ENCODE assay signal across 8 mouse cellular contexts in the genomic region with DNA sequence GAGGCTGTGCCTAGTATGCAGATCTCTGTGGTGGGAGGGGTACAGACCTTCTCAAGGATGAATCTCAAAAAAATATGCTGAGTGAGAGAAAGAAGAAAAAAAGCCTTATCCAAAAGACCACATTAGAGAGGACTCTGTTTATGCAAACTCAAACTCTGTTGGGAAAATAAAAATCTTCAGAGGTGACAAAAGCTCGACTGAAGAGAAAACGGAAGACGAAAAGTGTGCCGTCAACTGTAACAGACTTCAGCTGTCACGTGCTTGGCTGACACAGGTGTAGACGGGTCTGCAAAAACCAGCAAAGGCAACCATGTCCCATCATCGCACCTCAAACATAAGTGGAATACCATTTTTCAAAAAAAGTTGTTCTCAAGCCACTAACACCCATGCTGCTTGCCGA. TPM values are rescaled to one million over a fixed set of nuclear protein-coding genes. Genes with fewer than 3 reads are reported as not detected.
DNase-seq lines count a peak whose midpoint lies in the region; ATAC-seq and TF ChIP-seq lines count a peak whose summit lies in the region.

No protein-coding gene starts in this region.

- DNase-seq in A20 (ENCODE audit: low read depth, low spot score): peak; percentile 78
- no peak for DNase-seq in forebrain, postnatal 0 days
- no peak for DNase-seq in midbrain, embryonic 11.5 days (ENCODE audit: low spot score, missing footprints)
- no peak for DNase-seq in c-Kit-positive CD71-positive TER-119-positive erythroid progenitor cells, embryonic 14.5 days (ENCODE audit: low spot score)
- no peak for DNase-seq in ovary, adult 18-20 months (ENCODE audit: low spot score)
- no peak for DNase-seq in urinary bladder, postnatal 4 days (ENCODE audit: low spot score in 2 of 2)

- no peak for TF ChIP-seq CTCF in forebrain, postnatal 0 days (IDR thresholded peaks at IDR 0.05; ENCODE audit: low read depth)

- 57% methylated on average over 8 of the region's 8 CpGs for WGBS in forebrain, postnatal 0 days
- 75% methylated on average over 8 of the region's 8 CpGs for WGBS in midbrain, embryonic 11.5 days

- peak overlapping the region; percentile 79 for H3K4me2 ChIP-seq in forebrain, postnatal 0 days (ENCODE audit: low read depth)
- peak overlapping the region; percentile 63 for H3K4me2 ChIP-seq in midbrain, embryonic 11.5 days

- peaks cover 42% of the 10 kb centered on the region for H3K4me1 ChIP-seq in erythroblast, embryonic 14.5 days (ENCODE audit: control insufficient read depth)
- peaks cover 17% of the 10 kb centered on the region for H3K4me1 ChIP-seq in forebrain, postnatal 0 days (ENCODE audit: insufficient read depth)
- peaks cover 18% of the 10 kb centered on the region for H3K4me1 ChIP-seq in midbrain, embryonic 11.5 days (ENCODE audit: control insufficient read depth, insufficient read depth, low read length)

- no peaks in the 10 kb centered on the region for H3K9me3 ChIP-seq in erythroblast, embryonic 14.5 days (ENCODE audit: control insufficient read depth, low read length)
- H3K9me3 ChIP-seq in forebrain, postnatal 0 days (ENCODE audit: low read length): no peaks in the 10 kb centered on the region
- no peaks in the 10 kb centered on the region for H3K9me3 ChIP-seq in midbrain, embryonic 11.5 days (ENCODE audit: control insufficient read depth, low read length)

- no peak for ATAC-seq in erythroblast, adult 5-6 weeks (replicated peaks; ENCODE audit: low FRiP score, poor library complexity, severe bottlenecking)
- ATAC-seq in forebrain, postnatal 0 days: no peak
- ATAC-seq in midbrain, embryonic 11.5 days (ENCODE audit: low FRiP score): no peak

- no peak overlapping the region for H3K27ac ChIP-seq in forebrain, postnatal 0 days (ENCODE audit: low read depth, low read length)
- H3K27ac ChIP-seq in midbrain, embryonic 11.5 days (ENCODE audit: low read depth, low read length): no peak overlapping the region

- peak overlapping the region; percentile 99 for H3K4me3 ChIP-seq in erythroblast, embryonic 14.5 days (replicated peaks)
- H3K4me3 ChIP-seq in forebrain, postnatal 0 days (ENCODE audit: low read depth, low read length): no peak overlapping the region
- H3K4me3 ChIP-seq in midbrain, embryonic 11.5 days (ENCODE audit: low read depth, low read length): peak overlapping the region; percentile 84; the same call in 1 of the 2 replicates

- no peak overlapping the region for H3K9ac ChIP-seq in forebrain, postnatal 0 days
- H3K9ac ChIP-seq in midbrain, embryonic 11.5 days (ENCODE audit: low read length): peak overlapping the region; percentile 33

- peaks cover 7% of the 10 kb centered on the region for H3K36me3 ChIP-seq in erythroblast, embryonic 14.5 days (ENCODE audit: control insufficient read depth)
- no peaks in the 10 kb centered on the region for H3K36me3 ChIP-seq in forebrain, postnatal 0 days (ENCODE audit: insufficient read depth)
- H3K36me3 ChIP-seq in midbrain, embryonic 11.5 days (ENCODE audit: control insufficient read depth, insufficient read depth, low read length): no peaks in the 10 kb centered on the region

- no peaks in the 10 kb centered on the region; the same call in 1 of the 2 replicates for H3K27me3 ChIP-seq in erythroblast, embryonic 14.5 days (ENCODE audit: control insufficient read depth)
- no peaks in the 10 kb centered on the region for H3K27me3 ChIP-seq in forebrain, postnatal 0 days (ENCODE audit: insufficient read depth, low read length)
- H3K27me3 ChIP-seq in midbrain, embryonic 11.5 days (ENCODE audit: control insufficient read depth, insufficient read depth, low read length): no peaks in the 10 kb centered on the region

RNA-seq across cellular contexts. Expression of gene Ubqln1, which starts 1.7 kb away (rescaled TPM):
- 4.3 TPM in 2 replicates for polyA plus RNA-seq in erythroblast, embryonic 14.5 days (2012)
- total RNA-seq in erythroblast, adult 5-6 weeks (2015; ENCODE audit: low replicate concordance): 15.5 and 15.8 TPM in 2 replicates
- total RNA-seq in erythroblast, adult 5-6 weeks (2017; ENCODE audit: low replicate concordance): 19.3 and 20.6 TPM in 2 replicates
- 125 and 172 TPM in 2 replicates for total RNA-seq in forebrain, postnatal 0 days (2014; rRNA removed)
- polyA plus RNA-seq in forebrain, postnatal 0 days (2015; fragmentation: Nextera tagmentation; extraction: Ambion mirVana): 85.9 and 118 TPM in 2 replicates
- polyA plus RNA-seq in midbrain, embryonic 11.5 days (2014; fragmentation: Nextera tagmentation; extraction: Ambion mirVana): 150 and 155 TPM in 2 replicates

RNA-seq across cellular contexts. Expression of gene Idnk, which starts 56.4 kb away (rescaled TPM):
- 0.40 and 1.2 TPM in 2 replicates for polyA plus RNA-seq in erythroblast, embryonic 14.5 days (2012)
- 9.2 and 15.0 TPM in 2 replicates for total RNA-seq in erythroblast, adult 5-6 weeks (2015; ENCODE audit: low replicate concordance)
- total RNA-seq in erythroblast, adult 5-6 weeks (2017; ENCODE audit: low replicate concordance): 4.7 and 14.4 TPM in 2 replicates
- total RNA-seq in forebrain, postnatal 0 days (2014; rRNA removed): 20.0 and 26.0 TPM in 2 replicates
- polyA plus RNA-seq in forebrain, postnatal 0 days (2015; fragmentation: Nextera tagmentation; extraction: Ambion mirVana): 46.9 and 49.9 TPM in 2 replicates
- 59.1 and 63.1 TPM in 2 replicates for polyA plus RNA-seq in midbrain, embryonic 11.5 days (2014; fragmentation: Nextera tagmentation; extraction: Ambion mirVana)

Comparison
In these comparisons a context has a peak if more than half of its experiments do, and no peak if none do; other contexts are left out.
1. RNA of gene Ubqln1, which starts 1.7 kb away (polyA plus RNA-seq): 150 to 155 TPM in midbrain, embryonic 11.5 days and 85.9 to 118 TPM in forebrain, postnatal 0 days; 4.3 TPM in erythroblast, embryonic 14.5 days; every median in the first group is over 10 times any median in the second.
2. RNA of gene Idnk, which starts 56.4 kb away (polyA plus RNA-seq): 59.1 to 63.1 TPM in midbrain, embryonic 11.5 days and 46.9 to 49.9 TPM in forebrain, postnatal 0 days; 0.40 to 1.2 TPM in erythroblast, embryonic 14.5 days; every median in the first group is over 10 times any median in the second.